Mouse (Mus musculus) embryonic facial prominence, embryonic 13.5 days (tissue): ENCODE data around the gene Vpreb2. TPM values are rescaled to one million over a fixed set of nuclear protein-coding genes. Genes with fewer than 3 reads are reported as not detected.
"Not testable (repeated sequence)": the region's sequence is repeated elsewhere in the genome, so short reads cannot be mapped to it uniquely, and the experiment has no call there.

Experiments used
- ATAC-seq: fragments of 200-750 bp; cut with Nextera tagmentation; 2 replicates; pipeline ENCODE4 v1.8.0; 2017; ENCODE audit warnings: low read depth; ENCODE audit not compliant: insufficient number of reproducible peaks, insufficient read depth, low FRiP score, low TSS enrichment
- H3K27ac ChIP-seq: fragments of 300-500 bp; sonication (generic); 2 replicates; pipeline ENCODE4 v1.5.1; 2015; ENCODE audit warnings: moderate library complexity, mild to moderate bottlenecking, inconsistent platforms
- H3K27me3 ChIP-seq: fragments of 300-500 bp; sonication (generic); 2 replicates; pipeline ENCODE4 v1.6.1; 2015; ENCODE audit warnings: mild to moderate bottlenecking, inconsistent platforms
- H3K36me3 ChIP-seq: fragments of 300-500 bp; sonication (generic); 2 replicates; pipeline ENCODE4 v1.6.1; 2015; ENCODE audit warnings: mild to moderate bottlenecking, inconsistent platforms
- H3K4me1 ChIP-seq: fragments of 300-500 bp; sonication (generic); 2 replicates; pipeline ENCODE4 v1.6.1; 2015; ENCODE audit warnings: inconsistent platforms
- H3K4me2 ChIP-seq: fragments of 300-500 bp; sonication (generic); 2 replicates; pipeline ENCODE4 v1.6.1; 2015; ENCODE audit warnings: moderate library complexity, mild to moderate bottlenecking, inconsistent platforms
- H3K4me3 ChIP-seq: fragments of 300-500 bp; sonication (generic); 2 replicates; pipeline ENCODE4 v1.5.1; 2015; ENCODE audit warnings: mild to moderate bottlenecking, inconsistent platforms
- H3K9ac ChIP-seq: fragments of 300-500 bp; sonication (generic); 2 replicates; pipeline ENCODE4 v1.6.1; 2015; ENCODE audit warnings: mild to moderate bottlenecking, inconsistent platforms
- H3K9me3 ChIP-seq: fragments of 300-500 bp; sonication (generic); 2 replicates; pipeline ENCODE4 v1.6.1; 2016; ENCODE audit warnings: inconsistent platforms
- WGBS: fragments of 180-500 bp; shearing (Covaris S2); methylation state at CpG from one replicate; pipeline ENCODE4 v1.1.7; 2015; ENCODE audit warnings: mixed read lengths; 5-methylcytosine and 5-hydroxymethylcytosine counted together
- polyA plus RNA-seq: library from polyadenylated mRNA; unstranded; fragments of >200 nt; fragmentation: Nextera tagmentation; extraction: Ambion mirVana; gene quantifications from 2 replicates; pipeline ENCODE4 v1.2.1, GENCODE M21; 2015

Gene Vpreb2
- polyA plus RNA-seq, 1 experiment from 2014 or later: not detected

GRCm38 (mm10) chr16:17950068-17950467, 30.2 kb upstream of the Vpreb2 start:
- Histone ChIP-seq H3K27me3 (no peaks in the 10 kb centered on the region), H3K27ac (peak overlapping the region; percentile 33; the same call in 1 of the 2 replicates), H3K9ac (no peak overlapping the region), H3K9me3 (no peaks in the 10 kb centered on the region), H3K4me3 (no peak overlapping the region), H3K4me2 (no peak overlapping the region), H3K4me1 (peaks cover 8% of the 10 kb centered on the region), H3K36me3 (no peaks in the 10 kb centered on the region)
- WGBS: 30% methylated on average over 4 of the region's 4 CpGs
- ATAC-seq: no peak

GRCm38 (mm10) chr16:17951618-17952017, 28.6 kb upstream of the Vpreb2 start:
- peaks cover 8% of the 10 kb centered on the region for H3K4me1 ChIP-seq
- H3K9me3 ChIP-seq: no peaks in the 10 kb centered on the region
- ATAC-seq: no peak
- no peak overlapping the region for H3K4me2 ChIP-seq
- no peaks in the 10 kb centered on the region for H3K36me3 ChIP-seq
- H3K27me3 ChIP-seq: no peaks in the 10 kb centered on the region
- H3K27ac ChIP-seq: no peak overlapping the region
- H3K4me3 ChIP-seq: no peak overlapping the region
- no peak overlapping the region for H3K9ac ChIP-seq
- 82% methylated on average over 4 of the region's 4 CpGs for WGBS

GRCm38 (mm10) chr16:17956052-17956638, 24.1 kb upstream of the Vpreb2 start:
- not testable (repeated sequence) for ATAC-seq, H3K9me3 ChIP-seq, H3K4me3 ChIP-seq, H3K36me3 ChIP-seq, H3K4me1 ChIP-seq, H3K9ac ChIP-seq, H3K27me3 ChIP-seq, H3K4me2 ChIP-seq, H3K27ac ChIP-seq
- WGBS: 93% methylated on average over 17 of the region's 17 CpGs

DNA sequence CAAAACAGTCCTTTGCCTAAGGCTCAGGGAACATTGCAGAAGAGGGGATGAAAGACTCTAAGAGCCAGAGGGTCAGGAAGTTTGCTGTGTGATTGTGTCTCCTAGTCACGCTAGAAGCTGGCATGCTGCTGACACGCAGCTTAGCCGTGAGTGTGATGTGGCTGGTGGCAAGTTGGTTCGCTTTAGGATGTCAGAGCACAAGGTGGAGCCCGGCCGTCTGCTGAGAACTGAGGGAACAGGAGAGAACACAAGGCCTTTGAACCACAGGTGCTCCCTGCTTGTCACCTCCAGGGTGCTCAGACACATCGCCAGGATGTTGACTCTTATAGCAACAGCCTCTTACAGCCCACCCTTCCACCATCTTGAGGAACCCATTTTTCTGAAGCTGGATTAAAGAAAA, 18.1 kb upstream of the Vpreb2 start:
- H3K4me2 ChIP-seq: no peak overlapping the region
- H3K4me3 ChIP-seq: no peak overlapping the region
- H3K9ac ChIP-seq: no peak overlapping the region
- no peak overlapping the region for H3K27ac ChIP-seq
- no peaks in the 10 kb centered on the region for H3K36me3 ChIP-seq
- ATAC-seq: no peak
- no peaks in the 10 kb centered on the region for H3K9me3 ChIP-seq
- WGBS: 73% methylated on average over 7 of the region's 7 CpGs
- no peaks in the 10 kb centered on the region for H3K27me3 ChIP-seq
- H3K4me1 ChIP-seq: no peaks in the 10 kb centered on the region

GRCm38 (mm10) chr16:17971853-17972252, 8.4 kb upstream of the Vpreb2 start:
- Histone ChIP-seq H3K4me1 (no peaks in the 10 kb centered on the region), H3K9me3 (no peaks in the 10 kb centered on the region), H3K4me2 (no peak overlapping the region), H3K36me3 (no peaks in the 10 kb centered on the region), H3K9ac (no peak overlapping the region), H3K27ac (no peak overlapping the region), H3K27me3 (no peaks in the 10 kb centered on the region), H3K4me3 (no peak overlapping the region)
- 75% methylated on average over 5 of the region's 5 CpGs for WGBS
- no peak for ATAC-seq

DNA sequence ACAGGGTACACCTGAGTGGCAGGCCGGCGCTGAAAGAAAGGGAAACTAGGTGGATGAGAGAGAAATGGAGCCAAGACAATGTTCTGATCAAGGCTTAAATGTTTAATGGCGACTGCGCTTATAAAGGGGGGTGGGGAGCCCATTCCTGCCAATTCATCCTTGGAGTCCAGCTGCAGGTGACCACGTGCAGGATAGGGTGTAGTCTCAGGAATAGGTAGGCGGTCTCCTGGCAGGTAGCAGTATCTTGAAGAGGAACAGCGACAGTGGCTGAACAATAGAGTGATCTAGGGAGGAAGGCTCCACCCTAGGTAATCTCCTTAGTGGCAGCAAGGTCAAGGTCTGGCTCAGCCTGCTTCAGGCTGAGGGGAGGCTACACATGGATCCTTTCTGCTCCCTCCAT, 2.4 kb upstream of the Vpreb2 start:
- not testable (repeated sequence) for H3K36me3 ChIP-seq, H3K9ac ChIP-seq, H3K4me2 ChIP-seq, H3K27ac ChIP-seq, H3K4me1 ChIP-seq, H3K9me3 ChIP-seq, ATAC-seq, H3K4me3 ChIP-seq, H3K27me3 ChIP-seq
- WGBS: 66% methylated on average over 7 of the region's 7 CpGs

GRCm38 (mm10) chr16:17983201-17983600, 3.0 kb downstream of the Vpreb2 start:
- WGBS: 84% methylated on average over 2 of the region's 2 CpGs
- no peak overlapping the region for H3K9ac ChIP-seq
- no peak overlapping the region for H3K27ac ChIP-seq
- H3K4me2 ChIP-seq: no peak overlapping the region
- H3K27me3 ChIP-seq: no peaks in the 10 kb centered on the region
- no peak overlapping the region for H3K4me3 ChIP-seq
- H3K36me3 ChIP-seq: no peaks in the 10 kb centered on the region
- no peaks in the 10 kb centered on the region for H3K9me3 ChIP-seq
- no peak for ATAC-seq
- no peaks in the 10 kb centered on the region; the same call in 1 of the 2 replicates for H3K4me1 ChIP-seq

DNA sequence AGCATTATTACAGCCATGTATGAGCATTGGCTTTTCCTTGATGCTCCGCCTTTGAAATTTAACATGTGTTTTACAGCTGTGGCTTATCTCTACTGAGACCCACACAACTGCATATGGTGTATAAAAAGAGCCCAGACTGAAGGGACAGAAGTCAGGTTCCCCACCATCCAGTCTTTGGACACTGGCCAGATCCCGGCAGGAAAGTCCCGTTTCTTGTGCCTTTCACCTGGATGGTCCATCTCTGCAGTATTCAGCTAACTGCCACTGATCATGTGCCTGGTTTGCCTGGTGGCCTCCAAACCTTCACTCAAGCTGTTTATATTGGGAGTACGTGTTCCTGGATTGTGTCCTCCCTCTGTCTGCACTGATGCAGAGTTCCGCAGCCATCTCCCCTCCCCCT, 4.0 kb downstream of the Vpreb2 start:
- Histone ChIP-seq H3K4me2 (no peak overlapping the region), H3K4me1 (no peaks in the 10 kb centered on the region; the same call in 1 of the 2 replicates), H3K4me3 (no peak overlapping the region), H3K27me3 (no peaks in the 10 kb centered on the region), H3K27ac (no peak overlapping the region), H3K36me3 (no peaks in the 10 kb centered on the region), H3K9ac (no peak overlapping the region), H3K9me3 (no peaks in the 10 kb centered on the region)
- 63% methylated on average over 5 of the region's 5 CpGs for WGBS
- ATAC-seq: no peak

DNA sequence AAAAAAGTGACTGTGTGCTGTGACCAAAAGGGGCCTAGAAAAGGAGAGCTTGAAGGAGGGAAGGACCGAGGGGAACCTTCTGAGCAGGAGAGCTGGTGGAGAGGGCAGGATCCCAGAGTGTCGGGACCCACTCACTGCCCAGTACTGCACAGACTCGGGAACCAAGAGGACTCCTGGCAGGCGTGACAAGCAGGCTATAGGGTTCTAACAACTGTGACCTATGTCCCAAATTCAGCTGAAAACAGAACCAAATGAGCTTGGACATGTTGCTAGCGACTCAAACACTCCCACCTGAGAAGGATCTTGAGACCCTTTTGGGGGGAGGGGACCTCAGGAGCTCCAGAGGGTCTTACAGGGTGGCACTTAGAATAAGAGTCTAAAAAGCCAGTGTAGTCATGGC, 4.8 kb downstream of the Vpreb2 start:
- no peaks in the 10 kb centered on the region for H3K27me3 ChIP-seq
- H3K9me3 ChIP-seq: 0 out of 2 replicates have a peak, but pooled peaks cover 4% of the 10 kb centered on the region
- H3K4me2 ChIP-seq: no peak overlapping the region
- H3K4me1 ChIP-seq: no peaks in the 10 kb centered on the region; the same call in 1 of the 2 replicates
- 66% methylated on average over 5 of the region's 5 CpGs for WGBS
- no peak overlapping the region for H3K27ac ChIP-seq
- ATAC-seq: no peak
- H3K9ac ChIP-seq: no peak overlapping the region
- H3K4me3 ChIP-seq: no peak overlapping the region
- no peaks in the 10 kb centered on the region for H3K36me3 ChIP-seq

GRCm38 (mm10) chr16:17986456-17987132, 6.4 kb downstream of the Vpreb2 start:
- Histone ChIP-seq H3K4me3 (no peak overlapping the region), H3K4me1 (no peaks in the 10 kb centered on the region; the same call in 1 of the 2 replicates), H3K9ac (no peak overlapping the region), H3K27ac (no peak overlapping the region), H3K4me2 (no peak overlapping the region), H3K27me3 (no peaks in the 10 kb centered on the region), H3K36me3 (no peaks in the 10 kb centered on the region), H3K9me3 (peaks cover 11% of the 10 kb centered on the region; the same call in 1 of the 2 replicates)
- WGBS: 53% methylated on average over 10 of the region's 10 CpGs
- ATAC-seq: no peak

DNA sequence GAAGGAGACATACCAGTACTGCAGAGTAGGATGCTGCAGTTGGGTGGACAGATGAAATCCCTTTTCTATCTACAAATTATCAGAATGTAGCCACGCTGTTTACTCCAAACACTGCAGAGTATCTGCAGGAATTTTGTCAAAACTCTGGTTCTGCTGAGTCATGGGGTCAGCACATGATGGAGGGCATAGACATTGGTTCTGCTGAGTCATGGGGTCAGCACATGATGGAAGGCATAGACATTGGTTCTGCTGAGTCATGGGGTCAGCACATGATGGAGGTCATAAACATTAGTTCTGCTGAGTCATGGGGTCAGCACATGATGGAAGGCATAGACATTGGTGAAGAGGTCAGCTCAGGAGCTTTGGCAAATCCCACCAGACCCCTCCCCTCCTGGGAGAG, 7.5 kb downstream of the Vpreb2 start:
- 74% methylated on average over 1 of the region's 1 CpGs for WGBS
- Histone ChIP-seq H3K9me3 (peaks cover 11% of the 10 kb centered on the region), H3K36me3 (no peaks in the 10 kb centered on the region), H3K27me3 (no peaks in the 10 kb centered on the region), H3K4me3 (no peak overlapping the region), H3K27ac (no peak overlapping the region), H3K4me2 (no peak overlapping the region), H3K4me1 (no peaks in the 10 kb centered on the region; the same call in 1 of the 2 replicates), H3K9ac (no peak overlapping the region)
- ATAC-seq: no peak

DNA sequence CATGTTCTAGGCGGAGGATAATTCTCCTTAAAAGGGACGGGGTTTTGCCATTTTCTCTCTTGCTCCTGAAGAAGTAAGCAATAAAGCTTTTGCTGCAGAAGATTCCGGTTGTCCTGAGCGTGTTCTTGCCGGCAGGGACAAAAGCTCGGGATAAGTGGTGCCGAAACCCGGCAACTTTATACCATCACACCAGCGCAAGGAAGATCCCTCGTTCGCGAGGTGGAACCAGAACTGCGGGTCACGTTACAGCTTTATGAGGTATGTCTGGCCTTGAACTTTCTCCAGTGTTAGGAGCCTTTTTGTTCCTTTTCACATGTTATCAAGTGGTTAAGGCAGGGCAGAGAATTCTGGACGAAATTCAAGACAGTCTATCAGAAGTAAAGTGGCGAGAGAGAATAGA, 12.1 kb downstream of the Vpreb2 start:
- H3K4me2 ChIP-seq, ATAC-seq: not testable (repeated sequence)
- 92% methylated on average over 16 of the region's 16 CpGs for WGBS

More for the DNA sequence above, 12.1 kb downstream of the Vpreb2 start:
- not testable (repeated sequence) for H3K9ac ChIP-seq, H3K4me3 ChIP-seq, H3K4me1 ChIP-seq, H3K36me3 ChIP-seq, H3K27me3 ChIP-seq, H3K27ac ChIP-seq
- peaks cover 15% of the 10 kb centered on the region for H3K9me3 ChIP-seq
